Mouse (Mus musculus): Measurements from ENCODE around the gene Muc1. TPM values are rescaled to one million over a fixed set of nuclear protein-coding genes. Genes with fewer than 3 reads are reported as not detected.

Muc1 gene
- total RNA-seq, 4 experiments from 2014 or later, result 0.22 to 0.96 (median 0.65) TPM; not detected in 1

DNA sequence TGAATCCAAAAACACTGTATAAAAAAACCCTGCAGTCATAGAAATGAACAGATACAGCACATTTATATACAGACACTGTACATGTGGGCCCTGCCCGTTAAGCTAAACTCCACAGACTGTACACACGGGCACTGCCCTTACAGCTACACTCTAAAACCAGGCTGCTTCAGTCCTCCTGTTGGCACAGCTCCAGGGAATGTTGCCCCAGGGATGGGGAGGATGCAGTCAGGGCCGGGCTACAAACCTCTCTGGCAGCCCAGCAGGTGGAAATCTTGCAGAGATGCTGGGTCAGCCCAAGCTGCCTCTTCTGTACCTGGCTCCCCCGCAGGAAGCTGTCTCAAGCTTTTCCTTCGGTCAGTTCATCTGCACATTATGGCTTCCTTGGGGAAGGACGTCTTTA is 42.9 kb downstream of the Muc1 start:
- DNase-seq, result no peak

DNA sequence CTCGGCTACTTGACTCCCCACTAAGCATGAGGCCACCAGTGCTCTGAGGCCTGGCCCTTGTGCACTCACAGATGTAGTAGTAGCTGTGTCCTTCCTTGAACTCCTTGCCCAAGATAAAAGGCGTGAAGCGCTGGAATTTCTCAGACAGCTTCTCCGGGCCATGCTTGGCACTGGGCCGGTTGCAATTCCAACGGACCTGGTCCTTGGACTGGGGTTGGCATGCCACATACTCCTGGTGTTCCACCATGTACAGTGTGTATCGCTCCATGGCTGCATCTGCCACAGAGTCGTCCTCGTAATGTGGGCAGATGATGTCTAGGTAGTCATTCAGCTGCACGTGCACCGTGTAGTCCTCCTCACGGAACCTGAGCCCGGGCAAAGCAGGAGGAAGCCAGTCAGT is 47.2 kb downstream of the Muc1 start:
- DNase-seq, result no peak

DNA sequence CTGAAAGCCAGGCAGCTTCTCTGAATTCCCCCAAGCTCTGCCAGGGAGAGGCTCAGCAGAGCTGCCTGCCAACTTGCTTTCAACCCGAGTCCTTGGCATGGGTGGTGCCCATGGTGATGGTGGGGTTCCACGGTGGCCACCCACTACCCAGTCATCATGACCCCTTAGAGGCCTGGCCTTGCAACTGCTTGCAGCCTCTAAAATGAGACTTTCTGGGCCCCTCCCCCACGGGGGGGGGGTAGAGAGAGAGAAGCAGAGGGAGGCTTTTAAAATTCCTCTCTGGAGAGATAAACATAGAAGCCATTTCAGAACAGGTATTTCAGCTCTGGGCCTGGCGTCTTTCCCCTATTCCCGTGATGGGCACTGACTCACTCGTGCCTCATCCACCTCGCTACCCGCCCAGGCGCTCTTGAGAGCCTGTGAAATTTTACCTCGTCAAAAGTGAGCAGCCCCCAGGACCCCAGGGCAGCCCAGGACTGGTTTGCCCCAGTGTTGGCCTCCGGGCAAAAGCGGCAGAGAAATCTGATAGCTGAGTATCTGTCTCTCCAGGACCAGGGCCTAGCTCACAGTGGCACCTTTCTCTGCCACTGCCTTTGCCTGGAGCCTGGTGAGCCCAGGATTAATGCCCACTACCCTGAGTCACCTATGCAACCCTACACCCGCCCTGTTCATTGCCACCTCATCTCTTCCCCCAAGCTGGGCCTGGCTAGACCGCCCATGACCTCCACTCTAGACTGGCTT is 48.6 kb downstream of the Muc1 start:
- DNase-seq, result no peak

DNA sequence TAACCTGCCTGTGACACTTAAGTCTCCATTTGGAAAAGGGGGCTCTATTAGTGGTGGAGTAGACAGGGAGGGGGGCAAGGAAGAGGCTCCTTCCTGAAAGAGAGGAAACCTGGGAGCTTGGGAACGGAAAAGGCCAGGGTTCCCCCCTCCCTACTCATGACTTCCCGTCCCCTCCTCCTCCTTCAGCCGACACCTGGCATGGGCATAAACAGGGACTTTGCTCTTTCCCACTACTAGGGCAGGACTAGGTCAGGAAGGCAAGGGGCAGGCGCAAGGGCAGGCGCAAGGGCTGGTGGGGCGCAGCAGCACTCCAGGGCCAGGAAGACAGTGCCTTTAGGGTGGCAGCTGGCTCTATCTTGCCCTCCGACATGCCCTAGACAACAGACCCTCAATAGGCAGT is 49.2 kb downstream of the Muc1 start:
- DNase-seq, result peak; percentile 52

DNA sequence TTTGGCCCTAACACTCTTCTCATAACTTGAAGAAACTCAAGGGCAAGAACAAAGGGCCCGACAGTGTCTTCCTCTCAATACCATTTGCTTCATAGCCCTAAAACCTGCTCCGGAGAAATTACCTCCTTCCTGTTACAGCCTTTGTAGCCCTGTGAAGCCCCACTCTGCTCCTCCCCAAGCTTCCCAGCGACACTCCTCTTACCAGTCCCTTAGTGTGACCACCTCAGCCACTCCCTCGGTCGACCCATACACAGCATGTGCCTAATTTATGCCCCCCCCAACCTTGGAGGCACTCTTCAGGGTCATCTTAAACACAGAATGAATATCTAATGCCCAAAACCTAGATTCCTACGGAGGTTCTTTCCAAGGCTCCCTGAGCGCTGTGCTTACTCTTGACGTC is 49.8 kb downstream of the Muc1 start:
- DNase-seq, result no peak

DNA sequence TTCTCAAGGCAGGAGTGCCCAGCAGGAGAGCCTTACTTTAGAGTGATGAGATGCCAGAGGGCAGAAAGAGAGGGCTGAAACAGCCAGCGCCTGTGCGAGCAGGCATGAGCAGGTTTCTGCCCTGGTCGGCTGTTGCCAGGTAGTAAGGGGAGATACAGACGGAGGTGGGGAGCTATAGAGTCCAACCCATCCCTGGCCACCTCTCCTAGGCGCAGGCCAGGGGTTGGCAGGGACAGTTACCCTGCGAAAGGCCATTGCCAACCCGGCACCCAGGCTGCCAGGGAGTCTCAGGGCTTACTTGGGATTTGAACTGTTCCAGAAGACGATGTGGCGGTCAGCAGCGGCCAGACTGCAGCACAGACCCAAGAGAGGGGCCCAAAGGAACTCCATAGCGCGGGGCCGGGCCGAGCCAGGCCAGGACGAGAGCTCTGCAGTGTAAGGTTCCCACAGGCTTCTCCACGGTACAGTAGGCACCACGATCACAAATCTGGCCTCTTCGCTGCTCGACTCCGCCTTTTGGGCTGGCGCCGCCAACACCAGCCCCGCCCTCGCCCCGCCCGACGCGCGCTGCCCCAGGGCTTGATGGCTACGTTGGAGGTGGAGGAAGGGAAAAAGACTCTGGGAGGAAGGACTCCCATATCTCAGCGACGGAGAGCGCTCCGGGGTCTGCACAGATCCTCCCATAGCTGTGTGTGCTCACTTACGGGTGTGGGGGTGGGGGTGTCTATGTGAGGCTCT is 50.5 kb downstream of the Muc1 start:
- DNase-seq, result peak; percentile 82

DNA sequence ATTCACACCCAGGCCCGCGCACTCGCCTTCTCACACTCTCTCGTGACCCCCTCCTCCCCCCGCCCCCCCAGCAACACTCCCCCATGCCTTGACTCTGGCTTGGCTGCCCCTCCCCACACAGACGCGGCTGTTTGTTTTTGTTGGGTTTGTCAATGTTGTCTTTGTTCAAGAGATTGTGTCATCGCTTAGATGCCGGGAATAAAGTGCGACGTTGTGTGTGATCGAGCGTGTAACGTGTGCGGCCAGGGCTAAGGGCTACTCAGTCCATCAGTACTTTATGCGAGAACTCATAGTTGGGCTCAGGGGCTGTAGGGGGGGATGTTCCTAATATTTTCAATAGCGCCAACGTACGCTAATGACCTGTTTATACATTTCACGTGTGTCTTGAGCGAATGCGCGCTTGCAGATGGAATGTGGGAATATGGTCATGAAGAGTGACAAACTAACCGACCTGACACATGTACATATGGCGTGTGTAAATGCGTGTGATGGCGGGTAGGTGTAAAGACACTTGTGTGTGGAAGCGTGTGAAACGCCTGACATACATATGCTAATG is 51.3 kb downstream of the Muc1 start:
- DNase-seq, result no peak

DNA sequence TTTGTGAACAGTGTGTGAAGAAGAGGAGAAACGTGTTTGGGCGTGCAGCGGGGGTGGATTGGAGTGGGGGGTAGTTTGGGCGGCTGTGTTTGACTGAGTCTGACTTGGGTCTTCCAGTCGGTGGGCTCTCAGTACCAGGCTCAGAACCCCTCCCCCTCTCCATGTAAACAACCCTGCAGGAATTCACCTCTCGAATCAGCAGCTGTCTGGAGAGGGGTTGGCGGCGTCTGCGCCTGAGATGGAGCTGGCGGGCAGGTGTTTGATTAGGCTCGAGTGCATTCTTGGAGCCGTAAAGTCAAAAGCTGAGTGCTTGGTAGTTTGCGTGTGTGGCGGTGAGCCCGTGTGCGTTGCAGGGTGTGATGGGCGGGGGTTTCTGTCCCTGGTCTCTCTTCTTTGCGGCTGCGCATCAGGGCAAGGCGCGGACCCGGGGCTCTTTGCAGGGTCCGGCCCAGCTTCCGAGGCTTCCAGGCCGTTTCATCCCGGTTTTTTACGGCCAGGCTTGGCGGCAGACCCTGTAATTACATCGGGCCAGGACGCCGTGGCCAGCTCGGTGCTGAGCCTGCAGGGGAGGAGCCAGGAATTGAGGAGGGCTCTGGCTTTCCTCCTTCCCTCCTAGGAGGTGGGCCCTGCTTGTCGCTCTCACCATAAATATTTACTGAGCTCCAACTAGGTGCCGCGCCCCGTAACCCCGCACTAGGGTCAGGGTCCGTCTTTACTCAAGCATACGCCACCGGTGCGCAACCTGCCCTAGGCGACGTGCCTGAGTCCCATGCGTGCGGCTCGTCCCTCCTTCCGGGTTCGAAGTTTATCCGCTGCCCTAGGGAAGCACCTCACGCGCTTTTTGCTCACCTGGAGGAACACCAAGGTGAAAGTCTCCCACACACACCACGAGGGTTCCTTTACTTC is 52.0 kb downstream of the Muc1 start, which contains the start of gene Efna1:
Efna1 (minus strand) TSS at position 537 of the 906 bp plus-strand sequence.
- DNase-seq, result peak; percentile 50

DNA sequence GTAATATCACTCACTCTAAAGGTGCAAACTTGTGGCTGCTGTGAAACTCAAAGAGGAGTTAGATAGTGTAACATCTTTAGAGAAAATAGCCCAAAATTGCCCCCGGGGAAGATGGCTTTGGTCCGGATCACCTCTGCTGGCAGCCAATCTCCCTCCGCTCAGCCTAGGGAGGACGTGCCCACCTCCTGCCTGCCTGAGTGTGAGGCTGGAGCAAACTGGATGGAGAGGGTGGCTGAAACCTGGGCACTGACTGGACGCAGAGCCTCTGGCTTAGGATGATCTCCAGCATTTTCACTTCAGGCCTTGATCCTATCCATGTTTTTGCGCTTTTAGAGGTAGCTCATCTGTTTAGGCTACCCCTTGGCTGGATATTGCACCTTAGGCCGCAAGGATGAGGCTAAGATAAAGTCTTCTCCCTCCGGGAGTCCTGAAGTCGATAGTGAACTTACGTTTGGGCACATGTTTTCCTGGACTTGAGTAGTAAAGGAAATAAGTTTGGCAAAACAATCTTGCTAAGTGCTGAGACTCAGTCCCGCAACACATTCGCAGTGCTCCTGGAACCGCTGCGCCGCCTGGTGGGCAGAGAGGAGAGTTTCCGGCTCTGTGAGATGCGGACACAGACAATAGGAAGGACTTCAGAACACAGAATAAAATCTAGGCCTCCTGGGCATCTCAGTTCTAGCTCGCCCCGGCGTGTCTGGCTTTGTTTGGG is 52.9 kb downstream of the Muc1 start:
- peak; percentile 73 for DNase-seq

DNA sequence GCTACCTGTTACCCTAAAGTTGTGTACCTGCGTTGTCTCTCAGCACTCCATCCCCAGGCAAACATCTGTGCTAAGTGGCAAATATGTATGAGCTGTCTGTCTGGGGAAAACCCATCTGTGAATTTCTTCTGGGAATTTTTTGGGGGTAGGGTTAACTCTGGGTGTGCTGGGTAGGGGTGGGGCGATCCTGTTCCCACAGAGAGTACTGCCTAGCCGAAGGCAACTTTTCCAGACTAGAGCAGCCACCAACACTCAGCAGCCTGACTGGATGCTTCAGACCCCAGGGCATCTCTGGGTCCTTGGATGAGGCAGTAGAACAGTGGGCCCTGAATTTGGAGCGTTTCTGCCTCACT is 53.4 kb downstream of the Muc1 start:
- DNase-seq, result no peak

Small RNA genes lying within 50 kb of the gene (microRNA-seq; reads per million reads assigned to microRNA genes)
- gene Mir92b, result 30.3 to 56.6 reads per million in 2 experiments

Other genes starting within 250 kb of the Muc1 start
- gene Rusc1, start 135.7 kb upstream of the Muc1 start, total RNA-seq (2022), result 10 to 100 TPM; 33.8 to 46.8 (median 41.1) TPM
- not detected for gene Gm43738, start 128.0 kb upstream of the Muc1 start, total RNA-seq (2022)
- gene Fdps, start 127.1 kb upstream of the Muc1 start, total RNA-seq (2022), result 100 to 1,000 TPM; 152 to 387 (median 263) TPM
- gene Pklr, start 92.9 kb upstream of the Muc1 start, total RNA-seq (2022), result under 1 TPM in 2 of 4 experiments, not detected in 2; 0.10 to 0.11 TPM
- gene Hcn3, start 68.9 kb upstream of the Muc1 start, total RNA-seq (2022), result 10 to 100 TPM in 2 of 4 experiments, 1 to 10 TPM in 2; 6.8 to 22.2 (median 10.1) TPM
- 10 to 100 TPM; 55.2 to 85.7 (median 71.2) TPM for gene Clk2, start 64.3 kb upstream of the Muc1 start, total RNA-seq (2022)
- 100 to 1,000 TPM in 1 of 4 experiments, 10 to 100 TPM in 3; 90.1 to 110 (median 94.1) TPM for gene Scamp3, start 51.6 kb upstream of the Muc1 start, total RNA-seq (2022)
- gene Fam189b, start 45.9 kb upstream of the Muc1 start, total RNA-seq (2022), result 10 to 100 TPM; 16.7 to 32.5 (median 23.3) TPM
- 10 to 100 TPM; 65.6 to 84.3 (median 70.5) TPM for gene Gba, start 26.1 kb upstream of the Muc1 start, total RNA-seq (2022)
- gene Thbs3, start 13.9 kb upstream of the Muc1 start, total RNA-seq (2022), result 1 to 10 TPM; 4.1 to 8.6 (median 7.8) TPM
- 100 to 1,000 TPM; 138 to 169 (median 152) TPM for gene Mtx1, start 2.0 kb upstream of the Muc1 start, total RNA-seq (2022)
- 100 to 1,000 TPM; 131 to 144 (median 135) TPM for gene Krtcap2, start 16.9 kb downstream of the Muc1 start, total RNA-seq (2022)
- 1 to 10 TPM; 2.8 to 4.5 (median 3.8) TPM for gene Trim46, start 17.3 kb downstream of the Muc1 start, total RNA-seq (2022)
- gene Dpm3, start 30.3 kb downstream of the Muc1 start, total RNA-seq (2022), result 100 to 1,000 TPM; 123 to 156 (median 136) TPM
- 10 to 100 TPM; 54.2 to 80.1 (median 64.9) TPM for gene Slc50a1, start 41.5 kb downstream of the Muc1 start, total RNA-seq (2022)
- 10 to 100 TPM; 15.9 to 28.0 (median 21.0) TPM for gene Efna1, start 52.1 kb downstream of the Muc1 start, total RNA-seq (2022)
- gene Efna3, start 93.9 kb downstream of the Muc1 start, total RNA-seq (2022), result 1 to 10 TPM in 1 of 4 experiments, under 1 TPM in 3; 0.15 to 1.5 (median 0.62) TPM
- 1 to 10 TPM; 1.1 to 3.5 (median 1.9) TPM for gene Efna4, start 109.0 kb downstream of the Muc1 start, total RNA-seq (2022)
- 10 to 100 TPM; 58.4 to 85.4 (median 71.3) TPM for gene Adam15, start 120.9 kb downstream of the Muc1 start, total RNA-seq (2022)
- gene Dcst2, start 132.9 kb downstream of the Muc1 start, total RNA-seq (2022), result under 1 TPM; 0.43 to 0.78 (median 0.46) TPM
- 1 to 10 TPM in 2 of 4 experiments, under 1 TPM in 2; 0.20 to 2.2 (median 0.97) TPM for gene Dcst1, start 136.2 kb downstream of the Muc1 start, total RNA-seq (2022)
- 10 to 100 TPM; 59.9 to 98.9 (median 77.9) TPM for gene Zbtb7b, start 165.7 kb downstream of the Muc1 start, total RNA-seq (2022)
- gene Lenep, start 173.7 kb downstream of the Muc1 start, total RNA-seq (2022), result 1 to 10 TPM in 2 of 4 experiments, under 1 TPM in 1, not detected in 1; 0.22 to 3.1 (median 1.3) TPM
- gene Flad1, start 182.8 kb downstream of the Muc1 start, total RNA-seq (2022), result 10 to 100 TPM; 25.7 to 39.9 (median 33.0) TPM
- gene Cks1b, start 189.3 kb downstream of the Muc1 start, total RNA-seq (2022), result 10 to 100 TPM; 20.3 to 33.2 (median 27.4) TPM
- gene Shc1, start 189.4 kb downstream of the Muc1 start, total RNA-seq (2022), result 100 to 1,000 TPM; 108 to 136 (median 122) TPM
- gene Pygo2, start 201.2 kb downstream of the Muc1 start, total RNA-seq (2022), result 10 to 100 TPM; 42.1 to 45.1 (median 44.3) TPM
- 100 to 1,000 TPM in 2 of 4 experiments, 10 to 100 TPM in 2; 57.0 to 119 (median 81.5) TPM for gene Pbxip1, start 207.6 kb downstream of the Muc1 start, total RNA-seq (2022)
- 10 to 100 TPM; 14.3 to 19.5 (median 15.7) TPM for gene Pmvk, start 225.5 kb downstream of the Muc1 start, total RNA-seq (2022)